Mouse (Mus musculus): Measurements from ENCODE around the gene Anapc5. TPM values are rescaled to one million over a fixed set of nuclear protein-coding genes. Genes with fewer than 3 reads are reported as not detected.
A peak's percentile ranks its signal among the peaks of the same experiment; 100 is the strongest.

The Anapc5 gene
- polyA plus RNA-seq, 1 experiment from 2014 or later, result 484 TPM

GRCm38 (mm10) chr5:122786035-122786819 lies 34.9 kb downstream of the Anapc5 start:
- WGBS, result 57% methylated on average over 12 of the region's 12 CpGs
- no peak for ATAC-seq (ENCODE audit: insufficient number of reproducible peaks, insufficient read depth, low FRiP score, low read depth)
- Histone ChIP-seq H3K9me3 (ENCODE audit: control insufficient read depth, low read depth, low read length) (no peaks in the 10 kb centered on the region), H3K36me3 (ENCODE audit: control insufficient read depth, insufficient read depth, low read length) (peaks cover 24% of the 10 kb centered on the region), H3K27me3 (ENCODE audit: control insufficient read depth, insufficient read depth, low read length) (no peaks in the 10 kb centered on the region), H3K4me2 (replicated peaks; ENCODE audit: low read depth, low read length) (no peak overlapping the region), H3K9ac (replicated peaks; ENCODE audit: low read depth, low read length) (no peak overlapping the region), H3K4me1 (ENCODE audit: control insufficient read depth, insufficient read depth, low read length) (no peaks in the 10 kb centered on the region), H3K4me3 (ENCODE audit: low read depth, low read length) (no peak overlapping the region), H3K27ac (ENCODE audit: low read length) (no peak overlapping the region)

DNA sequence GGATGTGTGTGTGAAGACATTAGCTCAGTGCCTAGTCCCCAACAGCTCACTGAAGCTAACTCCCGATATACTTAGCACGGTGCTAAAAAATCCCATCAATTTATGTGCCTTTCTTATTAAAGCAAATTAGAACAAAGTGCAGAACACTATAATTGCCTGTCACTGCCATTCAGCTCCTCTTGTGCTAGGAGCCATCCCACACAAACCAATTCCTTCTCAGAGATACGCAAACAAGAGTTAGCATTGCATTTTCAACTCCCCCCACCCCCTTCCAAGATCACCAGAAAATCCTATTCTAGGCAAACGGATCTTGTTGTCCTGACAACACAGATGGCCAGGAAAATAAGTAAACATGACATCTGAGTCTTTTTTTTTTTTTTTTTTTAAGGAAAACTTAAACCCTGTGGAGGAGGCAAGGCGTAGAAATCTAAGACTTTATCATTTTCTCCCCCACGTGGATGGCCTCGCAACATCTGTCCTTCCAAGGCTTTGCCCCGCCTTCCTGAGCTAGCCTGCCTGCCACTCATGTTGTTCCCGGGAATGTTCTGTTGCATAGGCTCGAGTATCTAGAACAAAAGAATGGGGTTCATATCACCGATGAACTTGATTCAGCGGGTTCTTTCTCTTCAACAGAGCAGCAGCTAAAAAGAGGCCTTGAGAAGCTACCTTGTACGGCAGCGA lies 37.3 kb downstream of the Anapc5 start:
- no peak overlapping the region for H3K9ac ChIP-seq (replicated peaks; ENCODE audit: low read depth, low read length)
- no peaks in the 10 kb centered on the region for H3K4me1 ChIP-seq (ENCODE audit: control insufficient read depth, insufficient read depth, low read length)
- 45% methylated on average over 14 of the region's 14 CpGs for WGBS
- peaks cover 19% of the 10 kb centered on the region for H3K36me3 ChIP-seq (ENCODE audit: control insufficient read depth, insufficient read depth, low read length)
- ATAC-seq (ENCODE audit: insufficient number of reproducible peaks, insufficient read depth, low FRiP score, low read depth), result no peak
- no peak overlapping the region for H3K27ac ChIP-seq (ENCODE audit: low read length)
- H3K4me3 ChIP-seq (ENCODE audit: low read depth, low read length), result no peak overlapping the region
- H3K27me3 ChIP-seq (ENCODE audit: control insufficient read depth, insufficient read depth, low read length), result no peaks in the 10 kb centered on the region
- no peaks in the 10 kb centered on the region for H3K9me3 ChIP-seq (ENCODE audit: control insufficient read depth, low read depth, low read length)
- no peak overlapping the region for H3K4me2 ChIP-seq (replicated peaks; ENCODE audit: low read depth, low read length)

DNA sequence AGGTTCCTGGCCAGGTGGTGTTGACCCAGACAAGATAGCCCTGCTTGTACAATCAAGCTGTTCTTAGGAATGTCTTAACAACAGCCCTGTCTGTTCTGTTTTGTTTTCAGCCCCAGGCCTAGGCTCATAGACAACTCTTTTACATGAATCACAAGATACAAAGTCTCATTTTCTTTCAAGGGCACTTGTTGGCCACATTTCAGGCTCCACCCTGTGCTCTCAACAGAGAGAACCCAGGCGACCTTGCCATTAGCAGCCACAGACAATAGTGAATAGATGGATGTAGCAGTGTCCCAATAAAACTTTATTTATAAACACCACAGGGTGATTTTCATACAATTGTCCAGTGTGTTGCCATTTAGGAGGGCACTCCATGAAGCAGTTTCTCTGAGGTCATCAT lies 39.1 kb downstream of the Anapc5 start:
- H3K4me1 ChIP-seq (ENCODE audit: control insufficient read depth, insufficient read depth, low read length), result 0 out of 2 replicates have a peak, but pooled peaks cover 3% of the 10 kb centered on the region

GRCm38 (mm10) chr5:122780791-122781432 lies 40.2 kb downstream of the Anapc5 start:
- H3K27me3 ChIP-seq (ENCODE audit: control insufficient read depth, insufficient read depth, low read length), result no peaks in the 10 kb centered on the region
- 88% methylated on average over 19 of the region's 19 CpGs for WGBS
- H3K4me1 ChIP-seq (ENCODE audit: control insufficient read depth, insufficient read depth, low read length), result 0 out of 2 replicates have a peak, but pooled peaks cover 3% of the 10 kb centered on the region
- no peak overlapping the region for H3K4me2 ChIP-seq (replicated peaks; ENCODE audit: low read depth, low read length)
- no peak overlapping the region for H3K9ac ChIP-seq (replicated peaks; ENCODE audit: low read depth, low read length)
- no peak overlapping the region for H3K27ac ChIP-seq (ENCODE audit: low read length)
- ATAC-seq (ENCODE audit: insufficient number of reproducible peaks, insufficient read depth, low FRiP score, low read depth), result no peak
- H3K9me3 ChIP-seq (ENCODE audit: control insufficient read depth, low read depth, low read length), result no peaks in the 10 kb centered on the region
- no peaks in the 10 kb centered on the region; the same call in 1 of the 2 replicates for H3K36me3 ChIP-seq (ENCODE audit: control insufficient read depth, insufficient read depth, low read length)
- H3K4me3 ChIP-seq (ENCODE audit: low read depth, low read length), result no peak overlapping the region

More for the DNA sequence above, 39.1 kb downstream of the Anapc5 start:
- 44% methylated on average over 1 of the region's 1 CpGs for WGBS
- Histone ChIP-seq H3K36me3 (ENCODE audit: control insufficient read depth, insufficient read depth, low read length) (peaks cover 7% of the 10 kb centered on the region; the same call in 1 of the 2 replicates), H3K27ac (ENCODE audit: low read length) (no peak overlapping the region), H3K9me3 (ENCODE audit: control insufficient read depth, low read depth, low read length) (no peaks in the 10 kb centered on the region), H3K4me2 (replicated peaks; ENCODE audit: low read depth, low read length) (no peak overlapping the region), H3K9ac (replicated peaks; ENCODE audit: low read depth, low read length) (no peak overlapping the region), H3K27me3 (ENCODE audit: control insufficient read depth, insufficient read depth, low read length) (no peaks in the 10 kb centered on the region), H3K4me3 (ENCODE audit: low read depth, low read length) (no peak overlapping the region)
- no peak for ATAC-seq (ENCODE audit: insufficient number of reproducible peaks, insufficient read depth, low FRiP score, low read depth)

DNA sequence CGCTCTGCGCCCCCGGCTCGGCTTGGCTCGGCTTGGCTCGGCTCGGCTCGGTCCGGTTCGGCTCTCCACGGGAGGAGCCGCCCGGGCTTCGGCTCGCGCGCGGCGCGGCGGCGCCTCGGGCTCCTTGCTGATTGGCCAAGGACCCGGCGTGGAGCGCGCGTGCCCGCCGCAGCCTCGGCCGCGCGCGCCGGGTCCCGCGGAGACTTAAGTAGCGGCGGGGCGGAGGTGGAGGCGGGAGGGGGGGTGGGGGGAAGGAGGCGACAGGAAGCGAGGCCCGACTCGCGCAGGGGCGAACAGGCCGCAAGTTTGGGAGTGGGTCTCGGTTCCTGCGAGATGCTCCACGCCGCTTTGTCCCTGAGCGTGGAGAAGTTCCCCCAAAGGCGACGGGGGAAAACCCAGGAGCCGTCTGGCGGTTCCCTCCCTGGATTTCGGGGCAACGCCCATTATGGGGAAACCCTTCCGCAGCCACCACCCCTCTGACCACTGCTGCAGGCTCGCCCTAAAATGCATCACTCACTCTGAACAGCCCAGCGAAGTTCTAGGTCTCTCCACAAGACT lies 41.8 kb downstream of the Anapc5 start, which contains the start of gene Camkk2:
Gene Camkk2, minus strand, starts transcription at position 133 of the 558 bp plus-strand sequence.
- H3K27ac ChIP-seq (ENCODE audit: low read length), result peak within 1 kb of the TSS; percentile 67; the same call in 1 of the 2 replicates
- H3K9me3 ChIP-seq (ENCODE audit: control insufficient read depth, low read depth, low read length), result no peaks in the 10 kb centered on the region
- H3K4me2 ChIP-seq (replicated peaks; ENCODE audit: low read depth, low read length), result peak within 1 kb of the TSS; percentile 78
- no peaks in the 10 kb centered on the region for H3K27me3 ChIP-seq (ENCODE audit: control insufficient read depth, insufficient read depth, low read length)
- ATAC-seq (ENCODE audit: insufficient number of reproducible peaks, insufficient read depth, low FRiP score, low read depth), result peak; percentile 85
- H3K4me3 ChIP-seq (ENCODE audit: low read depth, low read length), result peak within 1 kb of the TSS; percentile 81
- WGBS, result under 1% methylated on average over 53 of the region's 63 CpGs
- 0 out of 2 replicates have a peak, but pooled peaks cover 3% of the 10 kb centered on the region for H3K4me1 ChIP-seq (ENCODE audit: control insufficient read depth, insufficient read depth, low read length)
- no peaks in the 10 kb centered on the region for H3K36me3 ChIP-seq (ENCODE audit: control insufficient read depth, insufficient read depth, low read length)
- H3K9ac ChIP-seq (replicated peaks; ENCODE audit: low read depth, low read length), result peak within 1 kb of the TSS; percentile 89

GRCm38 (mm10) chr5:122778231-122779226 lies 42.6 kb downstream of the Anapc5 start:
- Histone ChIP-seq H3K4me1 (ENCODE audit: control insufficient read depth, insufficient read depth, low read length) (0 out of 2 replicates have a peak, but pooled peaks cover 3% of the 10 kb centered on the region), H3K9me3 (ENCODE audit: control insufficient read depth, low read depth, low read length) (no peaks in the 10 kb centered on the region), H3K9ac (replicated peaks; ENCODE audit: low read depth, low read length) (peak overlapping the region; percentile 89), H3K36me3 (ENCODE audit: control insufficient read depth, insufficient read depth, low read length) (no peaks in the 10 kb centered on the region), H3K27me3 (ENCODE audit: control insufficient read depth, insufficient read depth, low read length) (no peaks in the 10 kb centered on the region), H3K4me3 (ENCODE audit: low read depth, low read length) (peak overlapping the region; percentile 81), H3K4me2 (replicated peaks; ENCODE audit: low read depth, low read length) (peak overlapping the region; percentile 78), H3K27ac (ENCODE audit: low read length) (no peak overlapping the region)
- peak; percentile 39 for ATAC-seq (ENCODE audit: insufficient number of reproducible peaks, insufficient read depth, low FRiP score, low read depth)
- WGBS, result 2% methylated on average over 47 of the region's 55 CpGs

DNA sequence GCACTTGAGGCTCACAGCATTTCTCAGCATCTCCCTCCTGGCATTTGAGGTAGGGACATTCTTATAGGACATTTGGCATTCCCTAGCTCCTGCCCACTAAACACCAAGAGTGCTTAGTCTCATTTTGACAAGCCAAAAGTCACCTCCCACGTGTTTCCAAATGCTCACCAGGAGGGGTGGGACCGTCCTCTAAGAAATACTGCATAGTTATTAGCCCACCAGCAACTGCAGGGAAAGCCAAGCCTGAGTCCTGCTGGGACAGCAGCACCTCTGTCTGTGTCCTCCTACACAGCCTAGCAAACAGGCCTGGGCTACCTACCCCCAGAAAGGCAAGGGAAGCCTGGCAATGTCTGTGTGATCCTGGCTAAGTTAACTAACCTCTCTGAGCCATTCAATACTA lies 43.8 kb downstream of the Anapc5 start:
- H3K27ac ChIP-seq (ENCODE audit: low read length), result no peak overlapping the region
- H3K36me3 ChIP-seq (ENCODE audit: control insufficient read depth, insufficient read depth, low read length), result no peaks in the 10 kb centered on the region
- H3K4me1 ChIP-seq (ENCODE audit: control insufficient read depth, insufficient read depth, low read length), result 0 out of 2 replicates have a peak, but pooled peaks cover 3% of the 10 kb centered on the region
- no peak overlapping the region for H3K9ac ChIP-seq (replicated peaks; ENCODE audit: low read depth, low read length)
- 56% methylated on average over 2 of the region's 2 CpGs for WGBS
- ATAC-seq (ENCODE audit: insufficient number of reproducible peaks, insufficient read depth, low FRiP score, low read depth), result no peak
- H3K4me2 ChIP-seq (replicated peaks; ENCODE audit: low read depth, low read length), result no peak overlapping the region
- no peaks in the 10 kb centered on the region for H3K27me3 ChIP-seq (ENCODE audit: control insufficient read depth, insufficient read depth, low read length)
- no peak overlapping the region for H3K4me3 ChIP-seq (ENCODE audit: low read depth, low read length)
- no peaks in the 10 kb centered on the region for H3K9me3 ChIP-seq (ENCODE audit: control insufficient read depth, low read depth, low read length)

All from stomach, embryonic 14.5 days (tissue).